ENCODE assay signal across 8 mouse cellular contexts in the genomic region with DNA sequence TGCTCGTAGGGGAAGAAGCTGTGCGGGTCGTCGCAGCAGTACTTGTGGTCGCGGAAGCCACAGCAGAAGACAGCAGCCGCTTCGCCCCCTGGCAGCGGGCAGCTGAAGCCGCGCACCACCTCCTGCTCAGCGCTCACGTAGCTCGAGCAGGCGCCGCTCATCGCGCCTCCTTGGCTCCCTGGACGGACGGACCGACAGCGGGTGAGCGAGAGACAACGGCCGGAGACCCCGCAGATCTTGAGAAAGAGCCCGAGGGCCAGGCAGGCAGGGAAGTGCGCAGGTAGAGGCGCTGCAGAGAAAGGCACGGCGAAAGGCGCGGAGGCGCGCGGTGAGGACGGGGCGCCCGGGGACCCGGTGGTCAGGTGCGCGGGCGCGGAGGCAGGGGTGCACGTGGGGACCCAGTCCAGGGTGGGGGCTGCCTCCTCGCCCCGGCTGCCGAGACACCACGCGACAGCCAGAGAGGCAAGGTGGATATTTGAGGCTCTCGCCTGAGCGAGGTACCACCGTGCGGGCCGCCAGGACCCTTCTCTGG. TPM values are rescaled to one million over a fixed set of nuclear protein-coding genes. Genes with fewer than 3 reads are reported as not detected.
DNase-seq lines count a peak whose midpoint lies in the region; ATAC-seq lines count a peak whose summit lies in the region.

Gene Shisal2a (minus strand): TSS at position 167 of the 532 bp plus-strand sequence.

- ATAC-seq in forebrain, embryonic 11.5 days (replicated peaks; ENCODE audit: low FRiP score) = peak; percentile 27; the same call in 1 of the 2 replicates
- ATAC-seq in intestine, embryonic 15.5 days = peak; percentile 31; the same call in 1 of the 2 replicates
- peak; percentile 48 for ATAC-seq in midbrain, embryonic 15.5 days (replicated peaks)

- H3K4me1 ChIP-seq in forebrain, embryonic 11.5 days (replicated peaks; ENCODE audit: control insufficient read depth, insufficient read depth, low read length) = peaks cover 9% of the 10 kb centered on the region; the same call in 1 of the 2 replicates
- H3K4me1 ChIP-seq in intestine, embryonic 15.5 days (replicated peaks) = peaks cover 13% of the 10 kb centered on the region
- peaks cover 24% of the 10 kb centered on the region for H3K4me1 ChIP-seq in midbrain, embryonic 15.5 days

- H3K4me3 ChIP-seq in forebrain, embryonic 11.5 days (ENCODE audit: low read depth, low read length) = peak within 1 kb of the TSS; percentile 41
- peak within 1 kb of the TSS; percentile 44 for H3K4me3 ChIP-seq in intestine, embryonic 15.5 days (replicated peaks)
- H3K4me3 ChIP-seq in midbrain, embryonic 15.5 days = peak within 1 kb of the TSS; percentile 44

- H3K27me3 ChIP-seq in forebrain, embryonic 11.5 days (ENCODE audit: control insufficient read depth, insufficient read depth, low read length) = peaks cover 17% of the 10 kb centered on the region
- H3K27me3 ChIP-seq in intestine, embryonic 15.5 days (replicated peaks) = peaks cover 21% of the 10 kb centered on the region
- H3K27me3 ChIP-seq in midbrain, embryonic 15.5 days (replicated peaks) = 0 out of 2 replicates have a peak, but pooled peaks cover 4% of the 10 kb centered on the region

- no peaks in the 10 kb centered on the region for H3K9me3 ChIP-seq in forebrain, embryonic 11.5 days (ENCODE audit: control insufficient read depth, low read length)
- no peaks in the 10 kb centered on the region for H3K9me3 ChIP-seq in intestine, embryonic 15.5 days
- H3K9me3 ChIP-seq in midbrain, embryonic 15.5 days = no peaks in the 10 kb centered on the region

- peak; percentile 10 to 27 for DNase-seq in lung, postnatal 4 days
- DNase-seq in lung, postnatal 10 days = no peak
- peak; percentile 71 for DNase-seq in forebrain, embryonic 11.5 days (ENCODE audit: low spot score)
- no peak for DNase-seq in layer of hippocampus, postnatal 25 days (ENCODE audit: extremely low spot score in 1 of 2, low spot score in 1 of 2)
- no peak for DNase-seq in spleen, adult 12 weeks (ENCODE audit: low spot score)
- DNase-seq in left cerebral cortex, adult 9 months (ENCODE audit: low spot score in 2 of 2) = no peak

- H3K4me2 ChIP-seq in forebrain, embryonic 11.5 days (ENCODE audit: low read depth, low read length, severe bottlenecking) = peak within 1 kb of the TSS; percentile 78
- peak within 1 kb of the TSS; percentile 89 for H3K4me2 ChIP-seq in intestine, embryonic 15.5 days (replicated peaks)
- peak within 1 kb of the TSS; percentile 64 for H3K4me2 ChIP-seq in midbrain, embryonic 15.5 days

- no peak within 1 kb of the TSS for H3K27ac ChIP-seq in forebrain, embryonic 11.5 days (ENCODE audit: low read depth, low read length)
- H3K27ac ChIP-seq in intestine, embryonic 15.5 days = no peak within 1 kb of the TSS
- no peak within 1 kb of the TSS for H3K27ac ChIP-seq in midbrain, embryonic 15.5 days

- 1% methylated on average over 54 of the region's 55 CpGs for WGBS in forebrain, embryonic 11.5 days
- 2% methylated on average over 55 of the region's 55 CpGs for WGBS in intestine, embryonic 15.5 days
- WGBS in midbrain, embryonic 15.5 days = 2% methylated on average over 49 of the region's 55 CpGs

- H3K36me3 ChIP-seq in forebrain, embryonic 11.5 days (ENCODE audit: control insufficient read depth, insufficient read depth, low read length) = no peaks in the 10 kb centered on the region
- no peaks in the 10 kb centered on the region for H3K36me3 ChIP-seq in intestine, embryonic 15.5 days
- no peaks in the 10 kb centered on the region for H3K36me3 ChIP-seq in midbrain, embryonic 15.5 days (replicated peaks)

- H3K9ac ChIP-seq in forebrain, embryonic 11.5 days (ENCODE audit: low read length) = peak within 1 kb of the TSS; percentile 70
- peak within 1 kb of the TSS; percentile 58 for H3K9ac ChIP-seq in intestine, embryonic 15.5 days
- peak within 1 kb of the TSS; percentile 47 for H3K9ac ChIP-seq in midbrain, embryonic 15.5 days

RNA-seq across cellular contexts. Expression of gene Shisal2a, which starts in this region (rescaled TPM):
- 1.7 and 3.0 TPM in 2 replicates for polyA plus RNA-seq in forebrain, embryonic 11.5 days (2014; fragmentation: Nextera tagmentation; extraction: Ambion mirVana)
- polyA plus RNA-seq in intestine, embryonic 15.5 days (2015; fragmentation: Nextera tagmentation; extraction: Ambion mirVana) = 1.3 and 1.6 TPM in 2 replicates
- 6.4 TPM in 2 replicates for polyA plus RNA-seq in midbrain, embryonic 15.5 days (2015; fragmentation: Nextera tagmentation; extraction: Ambion mirVana)
- not detected for total RNA-seq in layer of hippocampus, postnatal 25 days (2021)

Comparison
In these comparisons a context has a peak if more than half of its experiments do, and no peak if none do; other contexts are left out.
1. DNase-seq: peak in lung, postnatal 4 days (2 of 2) and forebrain, embryonic 11.5 days (single experiment); none in lung, postnatal 10 days (single experiment), layer of hippocampus, postnatal 25 days (0 of 2), spleen, adult 12 weeks (single experiment) and left cerebral cortex, adult 9 months (0 of 2).
2. Peak in every context shown above with its lines, with median percentiles within 50 percentile points of each other: ATAC-seq, H3K4me2 ChIP-seq, H3K4me3 ChIP-seq and H3K9ac ChIP-seq.